Mouse (Mus musculus) midbrain, postnatal 0 days (tissue): ENCODE measurements around the gene Fgg. TPM values are rescaled to one million over a fixed set of nuclear protein-coding genes. Genes with fewer than 3 reads are reported as not detected.

Source experiments
- ATAC-seq: fragments of 200-750 bp; cut with Nextera tagmentation; 2 replicates; pipeline ENCODE4 v1.8.0; 2017; ENCODE audit warnings: moderate number of reproducible peaks, mild to moderate bottlenecking, moderate TSS enrichment, moderate library complexity; ENCODE audit not compliant: low FRiP score
- DNase-seq: peaks from one replicate; pipeline ENCODE4 v3.0.0-alpha.2; 2015; ENCODE audit warnings: low spot score
- H3K27ac ChIP-seq: fragments of 300-500 bp; sonication (generic); 2 replicates; pipeline ENCODE4 v1.5.1; 2014; ENCODE audit warnings: low read depth, mild to moderate bottlenecking, low read length, mixed read lengths
- H3K27me3 ChIP-seq: fragments of 300-500 bp; sonication (generic); 2 replicates; pipeline ENCODE4 v1.6.1; 2014; ENCODE audit warnings: low read length, control low read depth, mixed read lengths; ENCODE audit not compliant: insufficient read depth
- H3K36me3 ChIP-seq: fragments of 300-500 bp; sonication (generic); 2 replicates; pipeline ENCODE4 v1.6.1; 2014; ENCODE audit warnings: low read length, control low read depth, mixed read lengths; ENCODE audit not compliant: insufficient read depth
- H3K4me1 ChIP-seq: fragments of 300-500 bp; sonication (generic); 2 replicates; pipeline ENCODE4 v1.6.1; 2014; ENCODE audit warnings: mild to moderate bottlenecking, control low read depth, antibody characterized with exemption, low read length, mixed read lengths; ENCODE audit not compliant: insufficient read depth
- H3K4me2 ChIP-seq: fragments of 300-500 bp; sonication (generic); 2 replicates; pipeline ENCODE4 v1.6.1; 2014; ENCODE audit warnings: low read depth, mild to moderate bottlenecking, low read length, mixed read lengths; ENCODE audit not compliant: poor library complexity, severe bottlenecking
- H3K4me3 ChIP-seq: fragments of 300-500 bp; sonication (generic); 2 replicates; pipeline ENCODE4 v1.5.1; 2014; ENCODE audit warnings: low read depth, mild to moderate bottlenecking, low read length, moderate library complexity
- H3K9ac ChIP-seq: fragments of 300-500 bp; sonication (generic); replicated peaks from 2 replicates; pipeline ENCODE4 v1.6.1; 2014; ENCODE audit warnings: mild to moderate bottlenecking, low read length, moderate library complexity, mixed read lengths; ENCODE audit not compliant: poor library complexity, severe bottlenecking
- H3K9me3 ChIP-seq: fragments of 300-500 bp; sonication (generic); 2 replicates; pipeline ENCODE4 v1.6.1; 2016; ENCODE audit warnings: low read length, control low read depth
- CTCF ChIP-seq: IDR thresholded peaks from 2 replicates; pipeline ENCODE4 v1.5.1; 2016; ENCODE audit warnings: antibody characterized with exemption, mild to moderate bottlenecking
- WGBS: fragments of 180-500 bp; shearing (Covaris S2); extraction: QIAGEN DNeasy Blood & Tissue Kit; methylation state at CpG from one replicate; pipeline ENCODE4 v1.1.7; 2014; 5-methylcytosine and 5-hydroxymethylcytosine counted together
- polyA plus RNA-seq: library from polyadenylated mRNA; unstranded; fragments of >200 nt; fragmentation: Nextera tagmentation; extraction: Ambion mirVana; gene quantifications from 2 replicates; pipeline ENCODE4 v1.2.1, GENCODE M21; 2015
- total RNA-seq: library from RNA; depleted of rRNA; stranded (reverse); fragments of >200 nt; gene quantifications from 2 replicates; pipeline ENCODE4 v1.2.3, GENCODE M21; 2014

The Fgg gene
- total and polyA plus RNA-seq, 2 experiments from 2014 or later: 0.09 TPM; not detected in 1

DNA sequence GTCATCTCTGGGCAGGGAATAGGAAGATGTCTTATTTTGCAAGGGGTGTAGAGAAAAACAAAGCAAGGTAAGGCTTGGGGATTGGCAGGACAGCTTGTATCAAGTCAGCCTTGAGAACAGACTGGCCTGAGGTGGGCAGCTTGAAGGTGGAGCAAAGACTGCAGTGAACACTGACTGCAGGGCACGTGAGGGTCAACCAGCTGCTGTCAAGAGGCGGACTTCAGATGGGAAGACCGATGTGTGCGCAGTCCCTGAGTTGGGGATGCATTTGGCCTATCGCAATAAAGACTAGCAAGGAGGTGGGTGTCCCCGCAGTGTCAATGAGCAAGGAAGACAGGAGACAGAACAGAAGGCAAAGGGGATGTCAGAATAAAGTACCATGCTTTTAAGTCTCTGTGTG, 14.6 kb upstream of the Fgg start:
- DNase-seq (no peak), ATAC-seq (no peak)
- WGBS: 86% methylated on average over 6 of the region's 6 CpGs
- Histone ChIP-seq H3K4me3 (no peak overlapping the region), H3K27ac (no peak overlapping the region), H3K36me3 (no peaks in the 10 kb centered on the region), H3K9me3 (no peaks in the 10 kb centered on the region), H3K4me2 (no peak overlapping the region), H3K9ac (no peak overlapping the region), H3K27me3 (0 out of 2 replicates have a peak, but pooled peaks cover 5% of the 10 kb centered on the region), H3K4me1 (peaks cover 5% of the 10 kb centered on the region; the same call in 1 of the 2 replicates)
- TF ChIP-seq CTCF: no peak

DNA sequence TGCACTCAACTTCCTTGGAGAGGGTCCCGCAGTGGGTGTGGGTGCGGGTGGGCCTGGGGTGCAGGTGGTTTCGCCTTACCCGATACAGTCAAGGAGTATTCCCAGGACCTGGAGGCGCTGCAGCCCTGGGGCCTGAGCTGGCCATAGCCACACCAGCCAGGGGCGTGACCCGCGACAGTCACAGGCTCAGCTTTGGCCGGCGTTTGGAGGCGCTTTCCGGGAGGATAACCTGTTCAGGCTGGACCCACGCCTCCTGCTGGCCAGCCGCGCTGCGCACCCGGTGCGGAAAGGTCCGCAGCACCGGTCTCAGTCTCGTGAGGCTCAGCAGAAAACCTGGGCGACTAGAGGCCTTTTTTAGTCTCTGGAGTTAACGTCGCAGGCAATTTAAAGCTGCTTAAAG, 12.2 kb upstream of the Fgg start:
- peaks cover 5% of the 10 kb centered on the region; the same call in 1 of the 2 replicates for H3K4me1 ChIP-seq
- WGBS: 2% methylated on average over 24 of the region's 24 CpGs
- H3K27ac ChIP-seq: no peak overlapping the region
- H3K9ac ChIP-seq: peak overlapping the region; percentile 39; the same call in 1 of the 2 replicates
- peak; percentile 79 for TF ChIP-seq CTCF
- peak overlapping the region; percentile 25; the same call in 1 of the 2 replicates for H3K4me3 ChIP-seq
- no peaks in the 10 kb centered on the region for H3K9me3 ChIP-seq
- DNase-seq: peak; percentile 59
- H3K36me3 ChIP-seq: no peaks in the 10 kb centered on the region
- peak overlapping the region; percentile 55 for H3K4me2 ChIP-seq
- H3K27me3 ChIP-seq: 0 out of 2 replicates have a peak, but pooled peaks cover 5% of the 10 kb centered on the region
- ATAC-seq: peak; percentile 55; the same call in 1 of the 2 replicates

DNA sequence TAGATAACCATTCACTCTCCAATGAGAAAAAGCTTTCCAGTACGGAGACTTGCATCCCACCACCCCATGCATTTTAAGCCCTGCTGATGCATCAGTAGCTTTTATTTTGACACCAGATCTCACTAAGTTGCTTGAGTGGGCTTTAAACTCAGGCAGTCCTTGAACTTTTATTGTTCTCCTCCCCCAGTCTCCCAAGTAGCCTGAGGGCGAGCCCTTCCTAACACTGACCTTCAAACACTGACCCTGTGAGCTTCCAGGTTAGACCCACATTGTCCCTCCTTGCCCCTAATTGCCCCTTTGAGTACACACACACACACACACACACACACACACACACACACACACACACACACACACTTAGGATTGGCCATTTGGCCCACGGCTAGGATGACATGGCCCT, 10.9 kb upstream of the Fgg start:
- Histone ChIP-seq H3K9ac (no peak overlapping the region), H3K4me3 (no peak overlapping the region), H3K27me3 (0 out of 2 replicates have a peak, but pooled peaks cover 5% of the 10 kb centered on the region), H3K4me1 (peaks cover 5% of the 10 kb centered on the region; the same call in 1 of the 2 replicates), H3K27ac (no peak overlapping the region), H3K36me3 (no peaks in the 10 kb centered on the region), H3K9me3 (no peaks in the 10 kb centered on the region), H3K4me2 (no peak overlapping the region)
- no peak for DNase-seq
- ATAC-seq: no peak
- no peak for TF ChIP-seq CTCF
- 85% methylated on average over 3 of the region's 3 CpGs for whole genome bisulfite sequencing

DNA sequence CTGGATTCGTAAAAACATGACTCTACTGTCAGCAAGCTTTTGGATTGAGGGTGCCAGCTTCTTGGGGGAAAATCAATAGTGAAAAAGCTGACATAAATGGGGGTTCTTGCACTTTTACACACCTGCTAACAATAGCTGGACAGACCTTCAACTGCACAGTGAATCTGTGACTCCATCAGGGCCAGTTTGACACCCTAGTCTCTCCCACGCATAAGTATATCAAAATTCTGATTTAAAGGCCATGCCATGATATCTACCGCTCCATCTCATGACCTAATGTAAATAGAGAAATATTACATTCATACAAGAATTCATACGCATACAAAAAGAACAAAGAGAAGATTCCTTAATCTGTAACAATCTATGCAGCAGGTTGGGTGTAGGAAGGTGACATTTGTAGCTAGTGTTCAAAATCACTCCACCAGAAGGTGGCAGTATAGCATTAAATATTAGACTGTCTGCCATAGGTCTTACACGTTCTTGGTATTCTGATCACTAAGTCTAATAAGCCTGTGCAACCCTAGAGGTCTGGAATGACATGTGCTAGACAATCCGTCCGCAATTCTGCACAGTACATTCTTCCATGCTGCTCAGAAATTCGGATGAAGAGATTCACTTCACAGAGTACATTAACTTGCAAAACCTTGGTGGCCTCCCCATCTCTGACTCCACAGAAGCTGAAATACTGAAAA, 8.6 kb upstream of the Fgg start:
- Histone ChIP-seq H3K27ac (no peak overlapping the region), H3K9me3 (no peaks in the 10 kb centered on the region), H3K4me1 (peaks cover 5% of the 10 kb centered on the region; the same call in 1 of the 2 replicates), H3K9ac (0 out of 2 replicates have a peak overlapping the region, but pooled peaks have one; percentile 13), H3K27me3 (0 out of 2 replicates have a peak, but pooled peaks cover 5% of the 10 kb centered on the region), H3K4me3 (no peak overlapping the region), H3K4me2 (no peak overlapping the region), H3K36me3 (no peaks in the 10 kb centered on the region)
- peak; percentile 87 for TF ChIP-seq CTCF
- ATAC-seq (peak; percentile 86), DNase-seq (peak; percentile 94)
- 29% methylated on average over 8 of the region's 8 CpGs for WGBS

DNA sequence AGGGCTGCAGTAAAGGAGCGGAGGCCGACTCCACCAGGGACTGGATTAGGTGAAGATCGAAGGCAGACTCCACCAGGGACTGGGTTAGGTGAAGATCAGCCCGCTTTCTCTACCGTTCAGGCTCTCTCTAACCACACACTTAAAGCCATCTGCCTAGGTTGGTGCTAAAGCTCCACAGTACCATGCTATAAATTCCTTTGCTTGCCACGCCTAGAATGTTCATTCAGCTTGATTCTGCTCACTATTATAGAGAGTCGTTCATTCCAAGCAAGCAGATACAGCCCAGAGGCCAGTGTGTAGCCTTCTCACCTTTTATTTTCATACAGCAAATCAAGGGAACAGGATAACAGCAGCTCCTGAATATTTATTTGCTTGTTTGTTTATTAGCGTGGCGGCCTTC, 7.5 kb upstream of the Fgg start:
- H3K9ac ChIP-seq: no peak overlapping the region
- H3K27me3 ChIP-seq: 0 out of 2 replicates have a peak, but pooled peaks cover 5% of the 10 kb centered on the region
- ATAC-seq (no peak), DNase-seq (no peak)
- 86% methylated on average over 9 of the region's 9 CpGs for WGBS
- H3K9me3 ChIP-seq: no peaks in the 10 kb centered on the region
- TF ChIP-seq CTCF: no peak
- no peak overlapping the region for H3K27ac ChIP-seq
- peaks cover 5% of the 10 kb centered on the region; the same call in 1 of the 2 replicates for H3K4me1 ChIP-seq
- H3K4me2 ChIP-seq: no peak overlapping the region
- no peak overlapping the region for H3K4me3 ChIP-seq
- no peaks in the 10 kb centered on the region for H3K36me3 ChIP-seq

DNA sequence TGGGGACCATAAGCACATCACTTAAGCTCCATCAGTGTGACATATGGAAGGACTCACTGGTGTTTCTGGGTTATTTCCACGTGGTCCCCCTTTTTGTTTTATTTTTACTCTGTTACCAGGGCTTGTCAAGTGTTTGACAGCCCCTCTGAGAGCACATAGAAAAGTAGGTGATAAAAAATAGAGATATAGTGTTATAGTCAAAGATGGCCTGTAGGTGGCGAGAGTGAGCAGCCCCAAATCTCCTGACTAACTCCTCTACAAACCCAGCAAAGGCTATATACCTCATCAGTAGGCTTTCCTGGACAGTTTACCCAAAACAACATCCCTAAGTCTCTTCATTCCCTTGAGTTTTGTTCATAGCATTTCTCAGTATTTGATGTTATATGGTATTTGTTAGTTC, 5.3 kb upstream of the Fgg start:
- WGBS: 0% methylated on average over 2 of the region's 2 CpGs
- no peaks in the 10 kb centered on the region for H3K27me3 ChIP-seq
- H3K4me3 ChIP-seq: no peak overlapping the region
- ATAC-seq (no peak), DNase-seq (peak; percentile 58)
- H3K27ac ChIP-seq: no peak overlapping the region
- no peaks in the 10 kb centered on the region for H3K9me3 ChIP-seq
- H3K36me3 ChIP-seq: no peaks in the 10 kb centered on the region
- no peaks in the 10 kb centered on the region for H3K4me1 ChIP-seq
- H3K9ac ChIP-seq: no peak overlapping the region
- no peak overlapping the region for H3K4me2 ChIP-seq
- TF ChIP-seq CTCF: peak; percentile 81
